Mouse (Mus musculus) forebrain, embryonic 10.5 days (tissue): ENCODE measurements at regions not wholly inside any gene's neighbourhood (a gene's known extent, or its start where the extent isn't known, plus 50 kb on each side); places are given as distances from the start of the nearest gene placed in this dataset.

ENCODE experiments used
- DNase-seq: peaks from one replicate; pipeline ENCODE4 v3.0.0-alpha.2; 2017; ENCODE audit warnings: low spot score; ENCODE audit errors: extremely low spot score
- H3K27ac ChIP-seq: fragments of 300-500 bp; sonication (generic); 2 replicates; pipeline ENCODE4 v1.5.1; 2016; ENCODE audit warnings: mild to moderate bottlenecking
- H3K27me3 ChIP-seq: fragments of 300-500 bp; sonication (generic); 2 replicates; pipeline ENCODE4 v1.6.1; 2016; ENCODE audit warnings: mild to moderate bottlenecking; ENCODE audit not compliant: poor library complexity, severe bottlenecking
- H3K36me3 ChIP-seq: fragments of 300-500 bp; sonication (generic); replicated peaks from 2 replicates; pipeline ENCODE4 v1.6.1; 2016; ENCODE audit warnings: mild to moderate bottlenecking, moderate library complexity
- H3K4me1 ChIP-seq: fragments of 300-500 bp; sonication (generic); 2 replicates; pipeline ENCODE4 v1.6.1; 2016
- H3K4me3 ChIP-seq: fragments of 300-500 bp; sonication (generic); 2 replicates; pipeline ENCODE4 v1.5.1; 2016; ENCODE audit warnings: mild to moderate bottlenecking, moderate library complexity
- H3K9me3 ChIP-seq: fragments of 300-500 bp; sonication (generic); 2 replicates; pipeline ENCODE4 v1.6.1; 2016; ENCODE audit warnings: mild to moderate bottlenecking, moderate library complexity
- WGBS: fragments of 180-500 bp; shearing (Covaris S2); methylation state at CpG from one replicate; pipeline ENCODE4 v1.1.7; 2016; 5-methylcytosine and 5-hydroxymethylcytosine counted together

DNA sequence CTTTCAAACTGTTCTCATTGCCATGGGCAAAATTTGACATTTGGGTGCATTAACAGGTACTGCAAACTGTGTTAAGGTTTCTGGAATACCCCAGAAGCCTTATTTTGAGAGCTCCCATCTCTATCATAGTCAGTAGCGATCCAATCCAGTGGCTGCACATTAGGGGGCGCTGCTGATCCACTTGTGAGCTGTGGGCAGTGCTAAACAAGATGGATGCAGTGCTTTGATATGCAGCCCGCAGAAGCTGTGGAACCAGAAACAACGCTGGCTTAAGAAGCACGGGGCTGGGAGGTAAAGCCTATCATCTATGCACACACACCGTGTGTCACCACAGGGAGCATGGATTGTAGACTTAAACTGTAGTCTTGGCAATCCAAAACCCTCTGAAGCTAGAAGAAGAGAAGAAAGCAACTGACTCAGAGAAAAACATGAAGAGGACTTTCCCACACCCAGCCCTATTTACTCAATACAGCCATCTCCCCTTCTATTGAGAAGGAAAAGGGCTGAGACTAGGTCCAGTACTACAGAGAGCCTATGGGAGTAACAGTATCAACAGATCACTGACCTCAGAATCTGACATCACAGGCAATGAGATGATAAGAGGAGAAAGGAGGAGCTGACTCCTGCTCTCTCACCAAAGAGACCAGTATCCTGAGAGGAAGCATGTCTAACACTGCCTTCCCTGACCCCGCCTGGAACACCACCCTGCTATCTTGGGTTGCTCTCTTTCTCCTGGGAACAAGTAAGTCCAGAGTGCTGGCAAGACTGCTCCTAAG lies 83.1 kb upstream of the 2210010C04Rik start:
- Histone ChIP-seq H3K36me3 (no peaks in the 10 kb centered on the region), H3K4me3 (no peak overlapping the region), H3K27me3 (no peaks in the 10 kb centered on the region), H3K4me1 (0 out of 2 replicates have a peak, but pooled peaks cover 4% of the 10 kb centered on the region), H3K27ac (no peak overlapping the region), H3K9me3 (no peaks in the 10 kb centered on the region)
- 18% methylated on average over 7 of the region's 7 CpGs for WGBS
- peak; percentile 36 for DNase-seq

DNA sequence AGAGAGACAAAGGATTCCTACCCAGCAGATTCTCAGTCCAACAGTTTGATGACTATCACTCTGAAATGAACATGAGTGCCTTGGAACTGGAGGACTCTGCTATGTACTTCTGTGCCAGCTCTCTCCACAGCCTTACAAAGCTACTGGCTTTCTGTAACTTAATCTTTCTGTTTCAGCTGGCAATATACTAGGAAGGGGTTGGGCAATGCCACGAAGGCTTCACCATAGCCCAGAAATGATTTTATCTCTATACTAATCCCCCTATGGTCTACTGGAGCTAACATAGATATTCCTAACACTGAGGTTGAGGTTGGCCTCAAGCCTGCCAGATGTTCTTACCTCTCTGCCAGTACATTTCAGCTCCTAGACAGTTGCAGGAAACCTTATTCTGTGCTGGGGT lies 78.6 kb upstream of the 2210010C04Rik start:
- Histone ChIP-seq H3K27ac (no peak overlapping the region), H3K4me3 (no peak overlapping the region), H3K4me1 (0 out of 2 replicates have a peak, but pooled peaks cover 4% of the 10 kb centered on the region), H3K36me3 (no peaks in the 10 kb centered on the region), H3K9me3 (no peaks in the 10 kb centered on the region), H3K27me3 (no peaks in the 10 kb centered on the region)
- 72% methylated on average over 1 of the region's 1 CpGs for WGBS
- no peak for DNase-seq

DNA sequence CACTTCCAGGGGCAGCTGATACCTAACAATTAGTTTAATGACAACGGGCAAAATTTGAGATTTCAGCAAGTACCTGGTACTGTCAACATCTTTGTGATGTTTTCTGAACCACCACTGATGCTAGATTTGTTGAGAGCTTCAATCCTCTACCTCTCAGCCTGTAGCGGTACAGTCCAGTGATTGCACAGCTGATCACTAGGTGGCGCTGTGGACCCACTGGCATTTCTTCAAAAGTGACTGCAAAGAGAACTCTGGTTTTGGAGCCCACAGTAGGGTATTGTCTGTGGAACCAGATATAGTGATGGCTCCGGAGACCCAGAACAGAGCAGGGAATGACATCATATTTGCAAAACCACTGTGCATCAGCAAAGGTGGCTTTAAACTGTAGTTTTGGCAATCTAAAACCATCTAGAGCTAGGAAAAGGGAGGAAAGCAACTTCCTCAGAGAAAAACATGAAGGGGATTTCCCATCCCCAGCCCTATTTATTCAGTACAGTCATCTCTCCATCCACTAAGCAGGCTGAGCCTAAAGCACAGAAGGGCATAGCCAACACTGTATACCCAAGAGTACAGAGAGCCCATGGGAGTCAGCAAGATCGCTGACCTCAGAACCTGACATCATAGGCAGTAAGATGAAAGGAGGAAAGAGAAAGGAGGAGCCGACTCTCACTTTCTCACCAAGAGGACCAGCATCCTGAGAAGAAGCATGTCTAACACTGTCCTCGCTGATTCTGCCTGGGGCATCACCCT lies 77.7 kb upstream of the 2210010C04Rik start:
- Histone ChIP-seq H3K4me3 (no peak overlapping the region), H3K4me1 (no peaks in the 10 kb centered on the region), H3K9me3 (no peaks in the 10 kb centered on the region), H3K27me3 (no peaks in the 10 kb centered on the region), H3K36me3 (no peaks in the 10 kb centered on the region), H3K27ac (no peak overlapping the region)
- 47% methylated on average over 7 of the region's 7 CpGs for WGBS
- peak; percentile 40 for DNase-seq

DNA sequence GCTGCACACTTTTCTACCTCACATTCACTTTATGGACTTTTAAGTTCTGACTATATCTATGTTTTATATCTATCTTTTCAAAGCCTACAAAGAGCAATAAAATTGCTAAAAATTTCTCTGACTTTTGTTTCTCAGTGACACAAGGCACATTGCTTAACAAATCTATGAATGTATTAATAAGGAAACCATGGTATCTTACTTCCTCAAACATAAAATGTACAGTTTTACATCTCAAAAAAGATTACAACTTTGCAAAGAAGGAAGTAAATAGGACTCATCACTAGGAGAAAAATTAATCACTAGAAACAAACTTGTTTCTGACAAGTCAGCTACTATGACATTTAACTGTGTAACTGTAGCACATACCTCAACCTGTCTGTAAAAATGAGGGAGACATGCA lies 76.5 kb upstream of the 2210010C04Rik start:
- H3K9me3 ChIP-seq: no peaks in the 10 kb centered on the region
- no peak overlapping the region for H3K27ac ChIP-seq
- DNase-seq: no peak
- H3K4me3 ChIP-seq: no peak overlapping the region
- H3K36me3 ChIP-seq: no peaks in the 10 kb centered on the region
- H3K4me1 ChIP-seq: no peaks in the 10 kb centered on the region
- H3K27me3 ChIP-seq: no peaks in the 10 kb centered on the region

DNA sequence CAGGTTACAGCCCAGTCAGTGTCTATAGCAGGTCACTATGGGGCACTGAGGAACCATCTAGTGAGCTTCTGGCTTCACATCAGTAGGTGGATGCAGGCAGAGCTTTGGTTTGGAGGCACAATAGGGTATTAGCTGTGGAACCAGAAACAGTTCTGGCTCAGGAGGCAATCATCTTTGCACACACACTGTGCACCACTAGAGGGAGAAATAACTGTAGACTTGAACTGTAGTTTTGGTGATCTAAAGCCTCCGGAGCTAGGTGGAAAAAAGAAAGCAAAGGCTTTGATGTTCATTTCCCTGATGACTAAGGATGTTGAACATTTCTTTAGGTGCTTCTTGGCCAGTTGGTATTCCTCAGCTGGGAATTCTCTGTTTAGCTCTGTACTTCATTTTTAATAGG lies 73.6 kb upstream of the 2210010C04Rik start:
- no peaks in the 10 kb centered on the region for H3K36me3 ChIP-seq
- no peaks in the 10 kb centered on the region for H3K9me3 ChIP-seq
- H3K27me3 ChIP-seq: no peaks in the 10 kb centered on the region
- H3K4me1 ChIP-seq: no peaks in the 10 kb centered on the region
- H3K4me3 ChIP-seq: no peak overlapping the region
- DNase-seq: no peak
- no peak overlapping the region for H3K27ac ChIP-seq
- 63% methylated on average over 1 of the region's 1 CpGs for WGBS

DNA sequence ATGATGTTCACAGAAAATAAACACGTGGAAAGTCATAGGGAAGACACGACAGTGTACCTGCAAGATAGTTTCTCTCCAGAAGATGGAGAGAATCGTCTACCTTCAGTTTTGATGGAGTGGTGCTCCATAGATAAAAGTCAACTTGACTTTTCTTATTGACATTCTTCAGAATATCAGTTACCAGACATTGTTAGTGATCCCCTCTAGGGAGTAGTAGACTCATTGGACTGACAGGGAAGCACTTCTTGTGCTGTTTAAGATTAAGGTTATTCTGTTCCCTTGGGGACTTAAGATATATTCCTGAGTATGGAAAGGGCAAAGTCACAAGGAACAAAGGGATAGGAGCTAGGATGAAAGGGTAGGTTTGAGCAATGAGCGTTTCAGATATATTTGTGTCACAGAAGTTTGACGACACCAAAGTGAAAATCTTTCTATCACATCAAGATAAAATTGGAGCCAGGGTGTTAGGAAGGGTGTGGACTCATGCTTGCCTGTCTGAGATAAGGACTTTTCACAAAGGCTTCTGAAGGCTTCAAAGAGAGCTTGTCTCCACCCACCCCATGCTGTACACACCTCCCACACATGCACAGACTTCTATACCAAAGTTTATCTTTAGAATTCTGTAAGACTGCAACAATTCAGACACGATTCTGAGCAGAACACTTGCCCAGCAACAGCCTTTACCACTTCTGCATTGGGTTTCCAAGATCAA lies 68.5 kb upstream of the 2210010C04Rik start:
- H3K27me3 ChIP-seq: no peaks in the 10 kb centered on the region
- no peak overlapping the region for H3K27ac ChIP-seq
- no peaks in the 10 kb centered on the region for H3K9me3 ChIP-seq
- H3K36me3 ChIP-seq: no peaks in the 10 kb centered on the region
- H3K4me3 ChIP-seq: no peak overlapping the region
- no peaks in the 10 kb centered on the region for H3K4me1 ChIP-seq
- DNase-seq: no peak
- 82% methylated on average over 6 of the region's 6 CpGs for WGBS

DNA sequence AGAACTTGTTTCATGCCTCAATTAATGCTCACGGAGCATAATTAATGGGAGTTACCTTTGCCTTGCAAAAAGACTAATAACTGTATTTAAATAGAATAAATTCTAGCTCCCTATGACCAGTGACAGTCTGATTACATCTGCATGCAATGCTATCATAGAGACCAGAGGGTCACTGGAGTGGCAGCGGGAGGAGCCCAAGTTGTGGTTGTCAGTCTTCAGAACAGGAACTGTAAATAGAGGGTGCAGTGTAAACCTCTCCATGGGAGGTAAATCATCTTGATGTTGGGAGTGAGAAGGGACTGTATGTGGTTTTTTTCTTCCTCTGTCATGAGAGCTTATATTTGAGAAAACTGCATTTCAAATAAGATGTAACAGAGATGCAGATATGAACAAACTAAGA lies 66.7 kb upstream of the 2210010C04Rik start:
- Histone ChIP-seq H3K4me3 (no peak overlapping the region), H3K27me3 (no peaks in the 10 kb centered on the region), H3K4me1 (no peaks in the 10 kb centered on the region)

DNA sequence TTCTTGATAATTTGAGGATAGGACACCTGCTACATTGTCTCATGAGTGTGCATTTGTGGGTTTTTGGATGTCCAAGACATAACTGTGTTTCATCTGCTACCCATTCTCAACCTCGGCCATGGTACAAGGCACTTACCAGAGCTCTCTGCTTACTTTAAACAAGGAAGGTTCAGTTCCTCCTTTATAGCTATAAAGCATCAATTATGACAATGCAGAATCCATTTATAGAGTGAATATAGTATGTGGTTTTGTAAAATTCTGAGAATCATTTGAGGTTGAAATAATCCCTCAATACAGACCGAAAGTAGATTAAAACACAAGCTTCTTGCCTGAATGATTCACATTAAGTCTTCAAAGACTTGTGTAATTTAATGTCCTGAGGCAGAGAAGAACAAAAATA lies 64.9 kb upstream of the 2210010C04Rik start:
- no peaks in the 10 kb centered on the region for H3K9me3 ChIP-seq
- H3K36me3 ChIP-seq: no peaks in the 10 kb centered on the region
- H3K27me3 ChIP-seq: no peaks in the 10 kb centered on the region
- 90% methylated on average over 2 of the region's 2 CpGs for WGBS
- DNase-seq: no peak
- no peak overlapping the region for H3K4me3 ChIP-seq
- H3K27ac ChIP-seq: no peak overlapping the region
- no peaks in the 10 kb centered on the region for H3K4me1 ChIP-seq

More for the DNA sequence above, 66.7 kb upstream of the 2210010C04Rik start:
- 87% methylated on average over 2 of the region's 2 CpGs for WGBS
- H3K36me3 ChIP-seq: no peaks in the 10 kb centered on the region
- H3K27ac ChIP-seq: no peak overlapping the region
- DNase-seq: no peak
- H3K9me3 ChIP-seq: no peaks in the 10 kb centered on the region

DNA sequence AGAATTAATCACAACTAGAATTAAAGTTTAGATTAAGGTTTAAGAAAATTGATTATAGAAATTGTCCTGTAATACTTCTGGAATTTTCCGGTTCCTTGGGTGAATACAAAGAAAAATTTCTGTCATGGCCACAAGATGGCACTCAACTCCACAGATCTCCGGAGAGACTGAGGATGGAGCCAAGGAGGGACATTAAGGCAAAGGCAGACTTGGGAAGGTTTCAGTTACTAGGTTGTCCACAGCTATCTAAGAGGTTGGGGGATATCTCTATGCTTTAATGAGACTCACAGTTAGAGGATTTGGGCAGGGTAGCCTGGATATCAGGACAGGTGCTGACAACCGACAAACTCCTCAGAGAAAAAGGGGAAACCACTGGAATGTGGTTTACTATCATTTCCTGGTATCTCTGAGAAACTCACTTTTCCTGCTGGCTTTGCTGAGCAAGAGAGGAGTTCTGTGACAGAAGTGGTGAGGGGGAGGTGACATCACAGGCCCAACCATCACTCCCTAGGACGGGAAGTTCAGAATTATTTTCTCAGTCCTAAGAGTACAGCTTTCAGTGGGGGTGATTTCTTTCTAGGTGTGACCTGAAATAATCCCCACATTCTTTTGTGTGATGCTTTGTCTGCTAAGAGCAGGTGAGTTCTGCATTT lies 56.0 kb upstream of the 2210010C04Rik start:
- H3K4me1 ChIP-seq: no peaks in the 10 kb centered on the region
- DNase-seq: no peak

More for the DNA sequence above, 56.0 kb upstream of the 2210010C04Rik start:
- no peak overlapping the region for H3K4me3 ChIP-seq
- H3K27ac ChIP-seq: no peak overlapping the region
- 56% methylated on average over 4 of the region's 4 CpGs for WGBS
- H3K27me3 ChIP-seq: no peaks in the 10 kb centered on the region
- no peaks in the 10 kb centered on the region for H3K36me3 ChIP-seq
- H3K9me3 ChIP-seq: no peaks in the 10 kb centered on the region
